Mouse (Mus musculus) limb, embryonic 15.5 days (tissue): ENCODE results near the gene Tmem253. TPM values are rescaled to one million over a fixed set of nuclear protein-coding genes. Genes with fewer than 3 reads are reported as not detected.

Experiments
- polyA plus RNA-seq: library from polyadenylated mRNA; unstranded; fragments of >200 nt; fragmentation: Nextera tagmentation; extraction: Ambion mirVana; gene quantifications from 2 replicates; pipeline ENCODE4 v1.2.1, GENCODE M21; 2015

Tmem253 gene
- polyA plus RNA-seq, 1 experiment from 2014 or later: 0.29 TPM

Other genes starting within 250 kb of the Tmem253 start
- gene Ang4, start 242.1 kb upstream of the Tmem253 start, polyA plus RNA-seq: not detected in 2 replicates
- gene AY358078, start 215.6 kb upstream of the Tmem253 start, polyA plus RNA-seq: not detected in 2 replicates
- gene Ear6, start 162.0 kb upstream of the Tmem253 start, polyA plus RNA-seq: not detected in 2 replicates
- gene Mettl17, start 130.8 kb upstream of the Tmem253 start, polyA plus RNA-seq: 46.8 and 48.4 TPM in 2 replicates
- gene Slc39a2, start 122.8 kb upstream of the Tmem253 start, polyA plus RNA-seq: 6.0 and 6.1 TPM in 2 replicates
- gene Ndrg2, start 101.5 kb upstream of the Tmem253 start, polyA plus RNA-seq: 105 and 117 TPM in 2 replicates
- gene Tppp2, start 97.2 kb upstream of the Tmem253 start, polyA plus RNA-seq: not detected in 2 replicates
- not detected in 2 replicates for gene Rnase13, start 92.9 kb upstream of the Tmem253 start, polyA plus RNA-seq
- 126 and 149 TPM in 2 replicates for gene Arhgef40, start 30.9 kb upstream of the Tmem253 start, polyA plus RNA-seq
- 26.7 and 27.5 TPM in 2 replicates for gene Zfp219, start 5.1 kb downstream of the Tmem253 start, polyA plus RNA-seq
- not detected in 2 replicates for gene Olfr221, start 26.8 kb downstream of the Tmem253 start, polyA plus RNA-seq
- gene Hnrnpc, start 88.4 kb downstream of the Tmem253 start, polyA plus RNA-seq: 520 and 558 TPM in 2 replicates
- 55.9 and 59.3 TPM in 2 replicates for gene Rpgrip1, start 95.0 kb downstream of the Tmem253 start, polyA plus RNA-seq
- 47.4 and 51.4 TPM in 2 replicates for gene Supt16, start 181.8 kb downstream of the Tmem253 start, polyA plus RNA-seq
- gene Chd8, start 242.1 kb downstream of the Tmem253 start, polyA plus RNA-seq: 27.5 and 31.9 TPM in 2 replicates